Mouse (Mus musculus): ENCODE measurements around the gene Gm49387. TPM values are rescaled to one million over a fixed set of nuclear protein-coding genes. Genes with fewer than 3 reads are reported as not detected.
A peak's percentile ranks its signal among the peaks of the same experiment; 100 is the strongest.

Gene Gm49387
- total RNA-seq, 2 experiments from 2014 or later, result 4.6 to 7.4 TPM

DNA sequence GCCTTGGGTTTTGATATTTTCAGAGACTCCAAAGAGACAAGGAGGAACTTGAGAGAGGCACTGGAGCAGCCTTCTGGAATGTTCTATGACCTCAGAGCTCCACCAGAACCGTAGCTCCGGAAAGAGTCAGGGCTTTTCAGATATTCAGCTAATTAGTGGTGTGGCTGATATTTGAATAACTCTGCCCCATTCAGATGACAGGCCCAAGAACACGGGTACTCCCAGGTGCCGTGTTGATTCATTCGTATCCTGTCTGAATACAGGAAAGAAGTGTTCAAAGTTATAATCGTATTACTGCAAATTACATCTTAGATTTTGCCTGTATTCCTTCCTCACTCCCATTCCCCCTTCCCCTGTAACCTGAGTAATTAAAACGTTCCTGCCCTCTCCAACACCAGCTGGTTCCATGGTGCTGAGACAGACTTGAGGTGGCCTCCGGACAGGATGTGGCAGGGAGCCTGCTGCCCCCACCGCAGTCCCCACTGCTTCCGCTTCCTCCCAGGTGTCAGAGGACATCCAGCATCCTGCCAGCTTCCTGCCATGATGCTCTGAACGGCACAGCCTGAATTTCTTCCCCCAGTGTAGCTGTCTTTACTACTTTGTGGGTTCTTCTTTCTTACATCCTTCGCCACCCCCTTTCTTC is 109.1 kb downstream of the Gm49387 start:
- DNase-seq, result peak; percentile 34

- no peak for DNase-seq
These were observed 109.8 kb downstream of the Gm49387 start for GRCm38 (mm10) chr14:31530847-31531246.

GRCm38 (mm10) chr14:31525040-31525810 is 115.5 kb downstream of the Gm49387 start:
- DNase-seq, result no peak

DNA sequence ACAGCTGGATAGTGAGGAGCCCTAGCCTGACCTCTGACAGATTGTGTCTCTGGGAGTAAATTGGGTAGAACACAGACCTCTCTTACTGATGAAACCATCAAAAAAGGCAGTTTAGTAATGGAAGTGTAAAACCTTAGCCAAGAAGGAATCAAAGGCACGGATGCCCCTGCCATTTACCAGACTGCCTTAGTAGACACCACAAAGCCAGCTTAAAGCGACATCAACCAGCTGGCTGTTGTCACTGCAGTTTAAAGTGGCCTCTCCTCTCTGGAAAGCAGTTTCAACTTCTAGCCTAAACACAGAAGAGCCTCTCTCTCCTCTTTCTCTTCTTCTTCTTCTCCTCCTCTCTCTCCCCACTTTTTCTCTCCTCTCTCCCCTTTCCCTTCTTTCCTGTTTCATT is 119.4 kb downstream of the Gm49387 start:
- DNase-seq, result no peak

GRCm38 (mm10) chr14:31519165-31519564 is 121.5 kb downstream of the Gm49387 start:
- peak; percentile 19 for DNase-seq

DNA sequence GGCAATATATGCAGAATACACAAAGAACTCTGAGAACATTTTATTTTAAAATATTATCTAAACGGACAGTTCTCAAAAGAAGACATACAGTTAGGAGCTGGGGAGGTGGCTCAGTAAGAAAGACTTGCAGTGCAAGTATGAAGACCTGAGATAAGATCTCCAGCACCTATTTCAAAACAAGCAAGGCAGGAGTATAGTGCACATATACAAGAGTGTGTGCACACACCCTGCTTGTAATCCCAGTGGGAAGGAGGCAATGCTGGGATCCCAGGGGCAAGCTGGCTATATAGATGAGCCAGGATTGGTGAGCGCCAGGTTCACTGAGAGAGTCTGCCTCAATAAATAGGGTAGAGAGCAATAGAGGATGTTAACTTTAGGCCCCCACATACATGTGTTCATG is 124.8 kb downstream of the Gm49387 start:
- no peak for DNase-seq

- DNase-seq, result peak; percentile 8
These were observed 130.4 kb downstream of the Gm49387 start for GRCm38 (mm10) chr14:31510322-31510721.

- DNase-seq, result peak; percentile 78
These were observed 130.8 kb downstream of the Gm49387 start for GRCm38 (mm10) chr14:31509911-31510310.

- no peak for DNase-seq
These were observed 134.2 kb downstream of the Gm49387 start for GRCm38 (mm10) chr14:31506456-31506855.

GRCm38 (mm10) chr14:31503406-31503805 is 137.3 kb downstream of the Gm49387 start:
- peak; percentile 26 for DNase-seq

Other genes starting within 250 kb of the Gm49387 start
- gene Sh3bp5, start 204.8 kb downstream of the Gm49387 start, total RNA-seq (2021), result 100 to 1,000 TPM; 107 to 135 TPM
- 10 to 100 TPM; 30.9 to 38.7 TPM for gene Eaf1, start 146.5 kb downstream of the Gm49387 start, total RNA-seq (2021)
- gene Mettl6, start 145.8 kb downstream of the Gm49387 start, total RNA-seq (2021), result 10 to 100 TPM; 19.7 to 24.1 TPM
- gene Colq, start 49.5 kb downstream of the Gm49387 start, total RNA-seq (2021), result 1 to 10 TPM; 1.1 to 4.0 TPM
- gene Btd, start 150 bp upstream of the Gm49387 start, total RNA-seq (2021), result 10 to 100 TPM; 43.9 to 48.6 TPM
- 100 to 1,000 TPM in 1 of 2 experiments, 10 to 100 TPM in 1; 86.3 to 159 TPM for gene Hacl1, start 408 bp upstream of the Gm49387 start, total RNA-seq (2021)
- 10 to 100 TPM; 26.9 to 37.5 TPM for gene Ankrd28, start 189.8 kb upstream of the Gm49387 start, total RNA-seq (2021)

Measured in adrenal gland, postnatal 10 days (tissue).